Mouse (Mus musculus): Measurements from ENCODE around the gene Drg1.

Drg1 gene

DNA sequence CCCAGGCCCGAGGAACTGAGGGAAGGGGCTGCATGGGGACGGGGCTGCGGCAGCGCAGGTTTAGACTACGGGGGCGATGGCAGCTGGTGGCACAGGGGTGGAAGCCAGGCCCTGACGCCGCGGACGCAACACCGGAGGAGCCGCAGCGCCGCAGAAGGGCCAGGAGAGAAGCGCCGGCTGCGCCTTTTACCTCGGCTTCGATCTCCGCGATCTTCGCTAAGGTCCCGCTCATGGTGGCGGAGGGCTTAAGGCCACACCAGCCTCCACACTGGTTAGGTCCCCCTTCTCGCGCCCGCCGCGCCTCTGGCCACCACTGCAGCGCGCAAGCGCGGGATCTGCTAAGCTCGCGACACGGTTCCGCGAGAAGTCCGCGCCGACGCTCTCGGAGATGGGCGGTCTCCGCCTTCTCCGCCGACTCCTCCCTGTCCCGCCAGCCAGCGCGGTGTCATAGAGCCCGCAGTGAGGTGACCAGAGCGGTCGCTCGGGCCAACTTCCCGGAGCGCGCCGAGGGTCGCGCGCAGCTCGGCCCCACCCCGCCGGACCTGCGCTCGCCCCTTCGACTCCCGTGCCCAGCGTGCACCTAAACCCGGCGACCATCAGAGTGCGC is at the start of gene Drg1:
Gene Drg1, minus strand, starts transcription at position 337 of the 607 bp plus-strand sequence.
- DNase-seq, result peak; percentile 95

DNA sequence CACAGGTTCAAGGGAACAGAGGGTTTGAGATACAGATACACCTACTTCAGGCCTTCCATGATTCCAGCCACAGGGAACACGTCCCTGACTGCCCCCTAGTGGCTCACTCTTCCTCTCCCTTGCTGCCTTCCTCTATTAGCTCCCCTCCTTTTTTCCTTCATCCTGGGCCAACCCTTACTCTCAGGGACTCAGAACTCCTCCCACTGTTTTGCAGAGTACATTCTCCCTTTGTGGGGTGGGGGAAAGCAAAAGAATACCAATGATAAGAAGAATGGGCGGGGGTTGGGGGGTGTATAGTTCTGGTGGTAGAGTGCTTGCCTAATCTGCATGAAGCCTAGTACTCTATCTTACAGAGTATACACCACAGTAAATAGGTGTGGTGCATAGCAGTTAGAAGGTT is 47.9 kb upstream of the Drg1 start:
- DNase-seq, result peak; percentile 42

DNA sequence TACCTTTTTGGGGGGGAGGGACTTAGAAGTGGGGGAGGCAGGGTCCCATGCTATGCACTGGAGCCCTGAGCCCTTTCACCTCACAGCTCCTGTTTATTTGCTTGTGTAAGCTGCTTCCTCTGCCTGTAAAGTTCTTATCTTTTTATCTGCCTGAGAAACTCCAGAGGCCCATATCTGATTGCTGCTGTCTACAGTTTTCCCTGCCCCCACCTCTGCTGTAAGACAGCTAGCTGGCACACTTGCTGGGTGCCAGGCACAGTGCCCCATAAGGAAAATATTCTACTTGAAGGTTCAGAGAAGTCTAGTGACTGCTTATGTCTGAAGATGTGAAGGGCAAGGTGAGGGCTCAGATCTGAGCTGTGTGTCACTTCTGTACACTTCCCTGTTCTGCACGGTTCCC is 47.1 kb upstream of the Drg1 start:
- no peak for DNase-seq

DNA sequence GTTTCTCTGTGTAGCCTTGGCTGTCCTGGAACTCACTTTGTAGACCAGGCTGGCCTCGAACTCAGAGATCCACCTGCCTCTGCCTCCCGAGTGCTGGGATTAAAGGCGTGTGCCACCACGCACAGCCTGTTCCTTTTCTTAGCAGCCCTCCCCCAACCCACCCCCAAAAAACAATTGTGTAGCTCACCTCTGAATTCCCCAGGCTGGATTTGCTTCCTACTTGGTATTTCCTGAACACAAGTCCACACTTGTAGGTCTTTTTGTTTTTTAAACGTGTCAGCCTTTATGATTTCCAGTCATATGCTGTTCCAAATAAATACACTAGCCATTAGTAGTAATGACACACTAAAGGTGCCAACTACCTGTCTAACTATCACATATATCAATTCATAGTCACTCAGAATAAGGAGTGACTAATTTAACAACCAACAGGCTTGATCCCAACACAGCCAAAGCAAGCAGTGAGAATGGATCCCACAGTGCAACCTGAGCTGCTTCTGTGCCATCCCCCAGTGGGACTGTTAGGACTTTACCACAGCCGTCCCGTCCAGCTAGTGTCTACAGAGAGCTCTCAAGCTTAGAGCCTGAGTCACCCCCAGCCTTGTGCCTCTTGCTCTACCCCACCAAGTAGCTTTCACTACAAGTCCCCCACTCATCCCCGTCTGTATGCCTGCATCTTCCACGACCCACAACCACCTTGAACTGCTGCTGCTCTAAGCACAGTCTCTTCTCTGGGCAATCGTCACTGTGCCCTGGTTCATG is 45.6 kb upstream of the Drg1 start:
- DNase-seq, result no peak

DNA sequence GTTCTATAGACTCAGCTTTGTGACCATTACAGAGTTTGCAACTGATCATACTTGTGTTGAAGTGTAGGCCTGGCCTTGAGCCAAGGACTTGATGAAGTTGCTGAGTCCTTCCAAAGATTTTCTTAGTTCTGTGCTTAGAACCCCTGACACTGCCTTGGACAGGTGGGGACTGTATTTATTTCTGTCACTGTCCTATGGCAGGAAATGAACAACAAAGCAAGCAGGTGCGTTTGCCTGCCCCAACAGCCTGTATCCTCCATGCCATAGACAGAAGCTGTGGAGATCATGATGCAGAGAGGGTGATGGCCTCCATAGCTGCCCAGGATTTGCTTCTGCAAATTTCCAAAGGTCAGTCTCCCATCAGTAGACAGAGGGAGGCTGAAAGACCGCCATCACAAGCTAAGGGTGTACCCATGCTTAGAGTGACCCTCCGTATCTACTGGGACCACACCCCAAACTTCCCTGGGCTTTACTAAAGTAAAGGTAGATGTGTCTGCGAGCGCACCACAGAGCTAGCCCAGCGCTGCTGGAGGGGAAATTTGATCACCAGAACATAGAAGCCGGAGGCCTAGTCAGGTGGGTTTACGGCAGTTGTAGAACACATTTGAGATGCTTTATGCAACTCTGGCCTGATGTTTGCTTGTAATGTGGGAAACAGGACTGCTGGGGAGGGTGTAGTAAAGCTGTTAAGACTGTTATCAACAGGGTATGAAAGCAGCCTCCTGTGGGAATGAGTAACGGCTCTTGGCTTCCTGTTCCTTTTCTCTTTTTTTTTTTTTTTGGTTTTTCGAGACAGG is 44.8 kb upstream of the Drg1 start:
- DNase-seq, result no peak

DNA sequence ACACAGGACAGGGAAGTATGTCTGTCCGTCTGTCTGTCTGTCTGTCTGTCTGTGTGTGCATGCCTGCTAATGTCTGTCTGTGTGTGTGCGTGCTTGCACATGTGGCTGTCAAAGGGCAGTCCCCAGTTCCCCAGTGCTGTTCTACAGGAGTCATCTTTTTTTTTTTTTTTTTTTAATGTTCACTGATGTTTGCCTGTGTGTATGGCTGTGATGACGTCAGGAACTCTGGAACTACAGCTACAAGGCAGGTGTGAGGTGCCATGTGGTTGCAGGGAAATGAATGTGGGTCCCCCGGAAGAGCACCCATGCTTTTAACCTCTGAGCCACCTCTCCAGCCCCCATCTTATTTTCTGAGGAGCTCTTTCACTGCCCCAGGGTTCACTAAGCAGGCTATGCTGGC is 43.7 kb upstream of the Drg1 start:
- no peak for DNase-seq

DNA sequence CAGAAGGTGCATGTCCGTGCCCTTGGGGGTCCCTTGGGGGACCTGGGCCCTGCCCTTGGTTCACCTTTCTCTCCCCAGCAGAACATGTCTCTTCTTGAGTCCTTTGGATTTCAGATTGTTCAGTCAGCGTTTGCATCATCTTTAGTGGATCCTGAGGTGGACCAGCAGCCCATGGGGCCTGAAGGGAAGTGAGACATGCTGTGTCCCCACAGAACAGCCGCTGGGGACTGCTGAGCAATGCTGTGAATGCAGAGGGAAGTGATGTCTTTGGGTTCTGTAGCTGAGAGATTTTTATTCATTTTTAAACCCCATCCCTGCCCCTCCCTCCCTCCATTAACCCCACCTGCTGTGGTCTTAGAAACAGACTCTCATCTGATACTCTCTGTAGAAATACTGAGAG is 41.7 kb upstream of the Drg1 start:
- no peak for DNase-seq

DNA sequence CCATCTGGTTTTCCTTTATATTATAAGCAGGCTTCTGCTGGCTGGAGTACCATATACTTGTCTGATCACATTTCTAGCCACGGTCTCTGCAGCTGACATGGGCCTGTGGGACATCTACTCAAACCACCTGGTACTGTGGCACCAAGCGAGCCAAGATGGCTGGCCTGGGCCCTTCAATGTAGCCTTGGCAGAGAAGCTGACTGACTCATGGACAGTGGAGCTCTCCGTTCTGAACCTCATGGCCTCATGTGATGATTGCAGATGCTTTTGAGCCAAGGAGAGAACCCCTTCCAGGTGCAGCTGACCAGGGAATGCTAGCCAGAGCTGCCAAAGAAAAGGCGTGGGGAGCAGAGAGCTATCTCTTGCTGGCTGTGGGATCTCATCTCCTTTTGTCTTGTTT is 39.6 kb upstream of the Drg1 start:
- DNase-seq, result no peak

DNA sequence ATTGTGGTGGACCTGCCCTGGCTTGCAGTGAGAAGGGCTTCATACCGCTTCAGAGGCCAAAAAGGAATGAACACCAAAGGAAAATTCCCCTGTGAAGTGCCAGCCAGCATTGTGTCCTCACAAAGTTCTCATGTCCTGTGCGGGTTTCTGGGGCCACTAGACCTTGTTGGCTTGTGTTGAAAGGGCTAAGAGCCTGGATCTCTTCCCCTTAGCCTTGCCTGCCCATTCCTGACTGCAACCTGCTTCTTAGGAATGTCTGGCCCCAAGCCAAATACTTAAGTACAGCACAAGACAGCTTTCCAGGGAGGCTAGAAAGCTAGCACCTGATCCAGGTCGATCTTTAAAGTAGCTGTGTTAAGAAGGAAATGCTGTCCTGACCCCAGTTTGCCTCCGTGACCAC is 36.6 kb upstream of the Drg1 start:
- no peak for DNase-seq

DNA sequence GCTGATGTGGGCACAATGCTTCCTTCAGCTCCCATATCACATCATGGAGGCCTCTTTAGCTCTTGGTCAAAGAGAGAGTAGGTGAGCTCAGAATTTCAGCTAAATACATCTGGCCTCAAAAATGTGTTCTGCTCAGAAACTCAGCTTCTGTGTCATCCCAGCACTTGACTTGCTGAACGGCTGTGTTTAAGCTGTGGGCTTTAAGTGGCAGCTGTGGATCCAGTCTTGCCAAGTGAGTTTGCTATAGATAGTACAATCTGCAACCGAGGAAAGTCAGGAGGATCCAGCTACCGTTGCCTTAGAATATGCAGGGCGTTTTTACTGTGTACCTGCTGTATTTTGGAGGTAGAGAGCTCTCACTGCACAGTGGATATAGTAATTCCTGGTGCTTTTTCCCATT is 36.2 kb upstream of the Drg1 start:
- DNase-seq, result peak; percentile 56

DNA sequence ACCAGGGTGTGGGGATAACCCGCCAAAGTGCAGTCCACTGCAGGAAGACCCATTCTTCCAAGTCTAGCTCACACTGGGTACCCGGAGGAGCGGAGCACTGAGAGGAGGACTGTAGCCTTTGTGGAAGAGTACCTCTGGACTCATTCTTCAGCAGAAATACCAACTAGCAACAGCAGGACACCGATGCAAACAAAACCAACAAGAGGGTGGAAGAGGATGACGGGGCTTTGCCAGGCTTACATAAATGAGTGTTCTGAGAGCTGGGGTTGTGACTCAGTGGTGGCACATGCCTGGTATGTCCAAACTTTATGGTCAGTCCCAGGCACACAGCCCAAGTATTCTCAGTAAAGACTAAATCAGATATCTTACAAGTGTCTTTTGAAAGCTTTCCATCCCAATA is 34.9 kb upstream of the Drg1 start:
- no peak for DNase-seq

DNA sequence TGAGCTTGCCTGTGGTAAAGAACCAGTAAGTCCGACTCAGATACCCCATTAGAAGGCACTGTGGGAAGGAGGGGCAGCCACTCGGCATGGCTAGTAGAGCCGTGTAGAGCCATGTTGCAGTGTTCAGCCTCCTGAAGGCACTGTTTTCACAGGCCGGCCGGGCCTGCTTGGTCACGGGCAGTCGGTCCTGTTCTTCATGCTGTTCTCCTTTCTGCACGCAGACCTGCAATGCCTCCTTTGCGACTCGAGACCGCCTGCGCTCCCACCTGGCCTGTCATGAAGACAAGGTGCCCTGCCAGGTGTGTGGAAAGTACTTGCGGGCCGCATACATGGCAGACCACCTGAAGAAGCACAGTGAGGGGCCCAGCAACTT is 32.6 kb upstream of the Drg1 start:
- DNase-seq, result no peak

DNA sequence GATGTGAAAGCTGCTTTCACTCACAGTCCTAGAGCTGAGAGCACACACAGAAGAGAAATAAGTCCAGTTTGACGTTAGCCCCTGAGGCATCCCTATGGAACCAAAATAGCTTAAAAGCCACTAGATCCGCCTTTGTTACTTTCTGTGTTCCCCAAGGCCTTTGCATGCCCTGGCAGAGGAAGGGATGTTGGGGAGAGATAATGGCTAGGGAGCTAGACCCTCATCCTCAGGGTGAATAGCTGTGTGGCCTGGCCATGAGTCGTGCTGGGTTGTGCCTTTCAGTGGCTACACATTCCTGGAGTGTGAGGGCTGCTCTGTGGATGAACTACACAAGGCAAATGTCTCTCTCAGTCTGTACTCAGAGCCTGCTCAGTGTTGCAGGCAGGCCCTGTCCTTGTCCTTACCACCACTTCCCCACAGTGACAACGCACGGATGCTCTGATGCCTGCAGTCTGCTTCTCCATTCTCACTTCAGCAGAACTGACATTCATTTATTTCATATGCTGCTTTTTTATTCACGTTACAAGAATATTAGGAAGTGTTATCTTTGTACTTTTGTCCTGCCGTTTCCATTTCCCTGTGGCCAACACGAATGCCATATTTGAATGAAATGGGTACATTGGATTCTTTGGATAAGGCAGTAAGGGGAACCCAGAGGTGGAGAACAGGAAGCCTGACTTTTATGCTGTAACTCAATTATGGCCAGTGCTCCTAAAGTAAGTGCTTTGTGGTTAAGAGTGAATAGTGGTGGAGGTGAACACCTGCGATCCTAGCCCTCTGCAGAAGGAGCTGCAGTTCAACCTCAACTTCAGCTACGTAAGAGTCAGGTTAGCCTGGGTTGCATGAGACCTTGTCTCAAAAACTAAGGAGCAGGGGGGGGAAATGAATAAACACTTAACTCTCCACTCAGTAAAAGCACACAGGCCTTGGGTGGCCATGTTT is 31.9 kb upstream of the Drg1 start:
- no peak for DNase-seq

DNA sequence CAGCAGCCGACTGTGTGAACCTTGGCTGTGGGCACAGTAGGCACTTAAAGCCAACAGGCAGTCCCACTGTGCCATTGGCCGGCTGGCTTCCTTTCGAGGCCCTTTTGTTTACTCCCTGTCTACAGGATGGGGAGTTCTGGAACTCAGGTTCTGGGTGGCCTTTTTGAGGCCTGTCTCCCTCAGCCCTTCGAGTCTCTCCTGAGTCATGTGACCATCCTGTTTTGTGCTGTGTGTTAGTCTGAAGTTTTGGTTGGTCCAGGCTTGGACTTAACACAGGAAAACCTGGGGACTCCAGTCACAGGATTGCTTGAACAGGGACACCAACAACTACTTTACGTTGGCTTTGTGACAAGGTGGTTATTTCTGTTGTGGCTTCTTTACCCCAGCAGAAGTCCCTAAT is 29.8 kb upstream of the Drg1 start:
- DNase-seq, result no peak

DNA sequence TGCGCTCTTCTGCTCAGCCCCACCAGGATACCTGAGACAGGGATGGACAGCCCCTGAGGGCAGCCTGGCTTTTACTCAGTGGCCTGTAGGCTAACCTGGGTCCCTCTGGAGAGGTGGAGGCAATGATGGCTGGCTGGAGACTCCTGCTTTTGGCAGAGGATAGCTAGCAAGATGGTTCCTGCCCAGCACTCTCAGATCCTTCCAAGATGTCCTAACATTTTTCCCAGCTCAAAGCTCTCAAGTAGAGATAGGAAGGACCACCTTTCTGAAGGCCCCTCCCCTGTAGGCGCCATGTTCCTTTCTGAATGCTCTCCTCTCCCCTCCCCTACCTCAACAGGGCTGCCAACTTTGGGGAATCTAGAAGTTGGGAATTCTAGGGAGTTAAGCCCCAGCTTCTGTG is 28.4 kb upstream of the Drg1 start:
- no peak for DNase-seq

DNA sequence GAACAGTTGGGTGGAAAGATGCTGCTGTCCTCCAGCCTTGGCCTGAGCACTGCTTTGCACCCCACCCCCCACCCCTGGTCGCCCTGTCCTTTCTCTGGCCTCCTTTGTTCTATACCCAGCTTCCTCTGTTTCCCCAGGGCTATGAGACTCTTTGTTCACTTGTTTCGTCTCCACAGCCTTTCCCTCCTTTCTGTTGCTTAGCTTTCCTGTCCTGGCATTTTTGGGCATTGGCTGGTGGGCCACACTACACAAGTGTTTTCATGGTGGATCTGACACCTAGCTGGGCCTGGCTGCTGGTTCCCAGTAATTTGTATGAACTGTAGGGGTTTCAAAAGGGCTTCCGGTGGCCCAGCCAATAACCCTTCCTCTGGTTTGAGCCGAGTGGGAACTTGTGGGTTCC is 27.1 kb upstream of the Drg1 start:
- DNase-seq, result no peak

DNA sequence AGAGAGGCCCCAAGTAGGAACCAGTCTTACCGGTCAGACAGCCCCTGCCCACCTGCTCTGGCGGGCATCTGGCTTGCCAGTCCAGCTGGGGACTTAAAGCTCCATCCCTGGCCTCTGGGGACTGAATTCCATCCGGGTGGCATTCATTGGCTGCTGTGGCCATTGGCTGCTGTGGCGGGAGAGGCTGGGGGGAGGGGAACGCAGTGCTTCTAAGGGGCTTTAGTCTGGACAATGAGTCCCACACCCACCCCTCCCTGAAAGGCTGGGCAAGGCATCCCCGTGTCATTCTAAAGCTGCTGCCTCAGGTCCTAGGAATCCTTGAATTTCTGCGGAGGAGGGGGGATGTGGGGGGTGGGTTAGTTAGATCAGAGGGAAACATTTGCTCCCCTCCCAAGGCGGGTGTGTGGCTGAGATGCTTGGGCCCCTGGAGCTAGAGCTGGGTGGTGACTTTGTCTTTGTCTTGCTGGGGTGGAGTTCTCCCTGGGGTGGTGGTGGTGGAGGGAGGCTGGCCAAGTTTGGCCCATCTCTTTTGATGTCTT is 26.6 kb upstream of the Drg1 start:
- no peak for DNase-seq

DNA sequence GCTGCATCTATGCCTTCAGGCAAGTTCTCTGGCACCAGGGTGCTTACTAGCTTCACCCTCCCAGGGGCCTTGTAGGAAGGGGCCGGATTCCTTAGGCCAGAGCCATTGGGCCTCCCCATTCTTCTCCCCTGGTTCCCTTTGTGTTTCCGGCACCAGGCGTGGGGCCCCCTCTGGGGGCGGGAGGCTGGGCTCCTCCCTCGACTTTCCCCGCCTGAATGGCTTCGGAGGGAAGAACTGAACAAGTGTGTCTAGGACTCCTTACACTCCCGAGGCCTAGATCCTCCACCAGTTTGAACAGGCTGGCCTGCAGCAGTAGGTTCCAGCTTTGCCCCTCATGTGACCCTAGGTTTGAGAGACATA is 25.8 kb upstream of the Drg1 start:
- DNase-seq, result peak; percentile 40

DNA sequence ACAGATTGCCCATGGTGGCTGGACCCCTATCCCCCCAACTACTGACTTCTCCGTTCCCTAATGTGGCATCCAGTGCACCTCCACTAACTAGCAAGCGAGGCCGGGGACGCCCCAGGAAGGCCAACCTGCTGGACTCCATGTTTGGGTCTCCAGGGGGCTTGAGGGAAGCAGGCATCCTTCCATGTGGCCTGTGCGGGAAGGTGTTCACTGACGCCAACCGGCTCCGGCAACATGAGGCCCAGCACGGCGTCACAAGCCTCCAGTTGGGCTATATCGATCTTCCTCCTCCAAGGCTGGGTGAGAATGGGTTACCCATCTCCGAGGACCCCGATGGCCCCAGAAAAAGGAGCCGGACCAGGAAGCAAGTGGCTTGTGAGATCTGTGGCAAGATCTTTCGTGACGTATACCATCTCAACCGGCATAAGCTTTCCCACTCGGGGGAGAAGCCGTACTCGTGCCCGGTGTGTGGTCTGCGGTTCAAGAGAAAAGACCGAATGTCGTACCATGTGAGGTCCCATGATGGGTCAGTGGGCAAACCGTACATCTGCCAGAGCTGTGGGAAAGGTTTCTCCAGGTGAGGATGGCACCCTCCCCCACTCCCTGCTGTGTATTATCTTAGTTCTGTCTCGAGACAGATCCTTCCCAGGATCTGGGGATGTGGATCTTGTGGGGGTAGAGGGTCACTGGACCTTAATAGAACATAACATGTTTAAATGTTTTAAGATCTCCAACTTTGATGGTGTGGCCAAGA is 25.3 kb upstream of the Drg1 start:
- no peak for DNase-seq

DNA sequence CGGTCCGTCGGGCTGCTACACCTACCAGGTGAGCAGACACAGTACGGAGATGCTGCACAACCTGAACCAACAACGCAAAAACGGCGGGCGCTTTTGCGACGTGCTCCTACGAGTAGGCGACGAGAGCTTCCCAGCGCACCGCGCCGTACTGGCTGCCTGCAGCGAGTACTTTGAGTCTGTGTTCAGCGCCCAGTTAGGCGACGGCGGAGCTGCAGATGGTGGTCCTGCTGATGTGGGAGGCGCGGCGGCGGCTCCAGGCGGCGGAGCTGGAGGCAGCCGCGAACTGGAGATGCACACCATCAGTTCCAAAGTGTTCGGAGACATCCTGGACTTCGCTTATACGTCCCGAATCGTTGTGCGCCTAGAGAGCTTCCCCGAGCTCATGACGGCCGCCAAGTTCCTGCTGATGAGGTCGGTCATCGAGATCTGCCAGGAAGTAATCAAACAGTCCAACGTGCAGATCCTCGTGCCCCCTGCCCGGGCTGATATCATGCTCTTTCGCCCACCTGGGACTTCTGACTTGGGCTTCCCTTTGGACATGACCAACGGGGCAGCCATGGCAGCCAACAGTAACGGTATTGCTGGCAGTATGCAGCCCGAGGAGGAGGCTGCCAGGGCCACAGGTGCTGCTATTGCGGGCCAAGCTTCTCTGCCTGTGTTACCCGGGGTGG is 24.6 kb upstream of the Drg1 start:
- peak; percentile 74 for DNase-seq
